Mouse (Mus musculus): ENCODE results near the gene Adamtsl2. TPM values are rescaled to one million over a fixed set of nuclear protein-coding genes. Genes with fewer than 3 reads are reported as not detected.
A peak's percentile ranks its signal among the peaks of the same experiment; 100 is the strongest.

Gene Adamtsl2
- polyA plus RNA-seq, 1 experiment from 2014 or later: 1.7 TPM

- Histone ChIP-seq H3K9ac (ENCODE audit: low read depth, low read length) (0 out of 2 replicates have a peak overlapping the region, but pooled peaks have one; percentile 19), H3K4me3 (ENCODE audit: low read length) (no peak overlapping the region), H3K27me3 (replicated peaks; ENCODE audit: control insufficient read depth, insufficient read depth, low read length) (no peaks in the 10 kb centered on the region), H3K36me3 (ENCODE audit: control insufficient read depth, insufficient read depth, low read length) (no peaks in the 10 kb centered on the region), H3K4me1 (ENCODE audit: control insufficient read depth, insufficient read depth, low read length) (peaks cover 10% of the 10 kb centered on the region), H3K9me3 (ENCODE audit: control insufficient read depth, low read length) (no peaks in the 10 kb centered on the region), H3K27ac (ENCODE audit: low read length) (no peak overlapping the region), H3K4me2 (ENCODE audit: low read depth, low read length) (no peak overlapping the region)
- ATAC-seq: no peak
- 48% methylated on average over 8 of the region's 8 CpGs for WGBS
These were observed 41.1 kb downstream of the Adamtsl2 start for GRCm38 (mm10) chr2:27120241-27120641.

- Histone ChIP-seq H3K4me3 (ENCODE audit: low read length) (no peak overlapping the region), H3K9me3 (ENCODE audit: control insufficient read depth, low read length) (no peaks in the 10 kb centered on the region), H3K9ac (ENCODE audit: low read depth, low read length) (no peak overlapping the region), H3K4me2 (ENCODE audit: low read depth, low read length) (no peak overlapping the region), H3K36me3 (ENCODE audit: control insufficient read depth, insufficient read depth, low read length) (no peaks in the 10 kb centered on the region), H3K27me3 (replicated peaks; ENCODE audit: control insufficient read depth, insufficient read depth, low read length) (no peaks in the 10 kb centered on the region), H3K4me1 (ENCODE audit: control insufficient read depth, insufficient read depth, low read length) (peaks cover 10% of the 10 kb centered on the region), H3K27ac (ENCODE audit: low read length) (no peak overlapping the region)
- WGBS: 17% methylated on average over 9 of the region's 9 CpGs
- peak; percentile 31 for ATAC-seq
These were observed 42.6 kb downstream of the Adamtsl2 start for GRCm38 (mm10) chr2:27121626-27122355.

GRCm38 (mm10) chr2:27122578-27122977 lies 43.4 kb downstream of the Adamtsl2 start:
- H3K9me3 ChIP-seq (ENCODE audit: control insufficient read depth, low read length): no peaks in the 10 kb centered on the region
- peaks cover 10% of the 10 kb centered on the region for H3K4me1 ChIP-seq (ENCODE audit: control insufficient read depth, insufficient read depth, low read length)
- no peak overlapping the region for H3K4me2 ChIP-seq (ENCODE audit: low read depth, low read length)
- H3K4me3 ChIP-seq (ENCODE audit: low read length): no peak overlapping the region
- no peaks in the 10 kb centered on the region for H3K27me3 ChIP-seq (replicated peaks; ENCODE audit: control insufficient read depth, insufficient read depth, low read length)
- no peaks in the 10 kb centered on the region for H3K36me3 ChIP-seq (ENCODE audit: control insufficient read depth, insufficient read depth, low read length)
- WGBS: 59% methylated on average over 9 of the region's 9 CpGs
- H3K27ac ChIP-seq (ENCODE audit: low read length): no peak overlapping the region
- H3K9ac ChIP-seq (ENCODE audit: low read depth, low read length): no peak overlapping the region
- ATAC-seq: no peak

- Histone ChIP-seq H3K27ac (ENCODE audit: low read length) (no peak overlapping the region), H3K9ac (ENCODE audit: low read depth, low read length) (no peak overlapping the region), H3K4me2 (ENCODE audit: low read depth, low read length) (no peak overlapping the region), H3K27me3 (replicated peaks; ENCODE audit: control insufficient read depth, insufficient read depth, low read length) (no peaks in the 10 kb centered on the region), H3K4me1 (ENCODE audit: control insufficient read depth, insufficient read depth, low read length) (peaks cover 10% of the 10 kb centered on the region), H3K4me3 (ENCODE audit: low read length) (no peak overlapping the region), H3K9me3 (ENCODE audit: control insufficient read depth, low read length) (no peaks in the 10 kb centered on the region), H3K36me3 (ENCODE audit: control insufficient read depth, insufficient read depth, low read length) (no peaks in the 10 kb centered on the region)
- 88% methylated on average over 4 of the region's 4 CpGs for WGBS
- ATAC-seq: no peak
These were observed 43.9 kb downstream of the Adamtsl2 start for GRCm38 (mm10) chr2:27123121-27123520.

- 41% methylated on average over 10 of the region's 10 CpGs for WGBS
- Histone ChIP-seq H3K36me3 (ENCODE audit: control insufficient read depth, insufficient read depth, low read length) (no peaks in the 10 kb centered on the region), H3K27me3 (replicated peaks; ENCODE audit: control insufficient read depth, insufficient read depth, low read length) (no peaks in the 10 kb centered on the region), H3K4me2 (ENCODE audit: low read depth, low read length) (no peak overlapping the region), H3K9ac (ENCODE audit: low read depth, low read length) (no peak overlapping the region), H3K4me1 (ENCODE audit: control insufficient read depth, insufficient read depth, low read length) (peaks cover 7% of the 10 kb centered on the region), H3K4me3 (ENCODE audit: low read length) (no peak overlapping the region), H3K9me3 (ENCODE audit: control insufficient read depth, low read length) (no peaks in the 10 kb centered on the region), H3K27ac (ENCODE audit: low read length) (no peak overlapping the region)
- ATAC-seq: no peak
These were observed 46.8 kb downstream of the Adamtsl2 start for GRCm38 (mm10) chr2:27125979-27126378.

- WGBS: 50% methylated on average over 4 of the region's 4 CpGs
- Histone ChIP-seq H3K9me3 (ENCODE audit: control insufficient read depth, low read length) (no peaks in the 10 kb centered on the region), H3K9ac (ENCODE audit: low read depth, low read length) (no peak overlapping the region)
These were observed 47.3 kb downstream of the Adamtsl2 start for GRCm38 (mm10) chr2:27126496-27126895.

GRCm38 (mm10) chr2:27128990-27129389 lies 49.8 kb downstream of the Adamtsl2 start:
- no peak for ATAC-seq
- WGBS: 67% methylated on average over 3 of the region's 3 CpGs

More at GRCm38 (mm10) chr2:27126496-27126895, 47.3 kb downstream of the Adamtsl2 start:
- H3K4me1 ChIP-seq (ENCODE audit: control insufficient read depth, insufficient read depth, low read length): peaks cover 7% of the 10 kb centered on the region
- no peaks in the 10 kb centered on the region for H3K27me3 ChIP-seq (replicated peaks; ENCODE audit: control insufficient read depth, insufficient read depth, low read length)
- no peak overlapping the region for H3K4me3 ChIP-seq (ENCODE audit: low read length)
- no peak overlapping the region for H3K4me2 ChIP-seq (ENCODE audit: low read depth, low read length)
- no peak for ATAC-seq
- no peak overlapping the region for H3K27ac ChIP-seq (ENCODE audit: low read length)
- H3K36me3 ChIP-seq (ENCODE audit: control insufficient read depth, insufficient read depth, low read length): no peaks in the 10 kb centered on the region

GRCm38 (mm10) chr2:27135935-27136334 lies 56.8 kb downstream of the Adamtsl2 start:
- Histone ChIP-seq H3K4me2 (ENCODE audit: low read depth, low read length) (no peak overlapping the region), H3K4me3 (ENCODE audit: low read length) (no peak overlapping the region), H3K9me3 (ENCODE audit: control insufficient read depth, low read length) (no peaks in the 10 kb centered on the region), H3K4me1 (ENCODE audit: control insufficient read depth, insufficient read depth, low read length) (no peaks in the 10 kb centered on the region), H3K9ac (ENCODE audit: low read depth, low read length) (no peak overlapping the region), H3K36me3 (ENCODE audit: control insufficient read depth, insufficient read depth, low read length) (no peaks in the 10 kb centered on the region), H3K27me3 (replicated peaks; ENCODE audit: control insufficient read depth, insufficient read depth, low read length) (peaks cover 7% of the 10 kb centered on the region; the same call in 1 of the 2 replicates), H3K27ac (ENCODE audit: low read length) (no peak overlapping the region)
- WGBS: 66% methylated on average over 5 of the region's 5 CpGs
- no peak for ATAC-seq

More at GRCm38 (mm10) chr2:27128990-27129389, 49.8 kb downstream of the Adamtsl2 start:
- Histone ChIP-seq H3K27ac (ENCODE audit: low read length) (no peak overlapping the region), H3K9me3 (ENCODE audit: control insufficient read depth, low read length) (no peaks in the 10 kb centered on the region), H3K4me1 (ENCODE audit: control insufficient read depth, insufficient read depth, low read length) (no peaks in the 10 kb centered on the region), H3K4me2 (ENCODE audit: low read depth, low read length) (no peak overlapping the region), H3K4me3 (ENCODE audit: low read length) (no peak overlapping the region), H3K9ac (ENCODE audit: low read depth, low read length) (no peak overlapping the region), H3K36me3 (ENCODE audit: control insufficient read depth, insufficient read depth, low read length) (no peaks in the 10 kb centered on the region), H3K27me3 (replicated peaks; ENCODE audit: control insufficient read depth, insufficient read depth, low read length) (no peaks in the 10 kb centered on the region)

GRCm38 (mm10) chr2:27136336-27136735 lies 57.2 kb downstream of the Adamtsl2 start:
- Histone ChIP-seq H3K27me3 (replicated peaks; ENCODE audit: control insufficient read depth, insufficient read depth, low read length) (peaks cover 11% of the 10 kb centered on the region), H3K9ac (ENCODE audit: low read depth, low read length) (no peak overlapping the region), H3K27ac (ENCODE audit: low read length) (no peak overlapping the region), H3K36me3 (ENCODE audit: control insufficient read depth, insufficient read depth, low read length) (no peaks in the 10 kb centered on the region), H3K4me1 (ENCODE audit: control insufficient read depth, insufficient read depth, low read length) (no peaks in the 10 kb centered on the region), H3K4me3 (ENCODE audit: low read length) (no peak overlapping the region), H3K9me3 (ENCODE audit: control insufficient read depth, low read length) (no peaks in the 10 kb centered on the region), H3K4me2 (ENCODE audit: low read depth, low read length) (no peak overlapping the region)
- WGBS: 61% methylated on average over 3 of the region's 3 CpGs
- no peak for ATAC-seq
